Mouse (Mus musculus): ENCODE data around the gene Mesd. TPM values are rescaled to one million over a fixed set of nuclear protein-coding genes. Genes with fewer than 3 reads are reported as not detected.
A peak's percentile ranks its signal among the peaks of the same experiment; 100 is the strongest.
"Not testable (repeated sequence)": the region's sequence is repeated elsewhere in the genome, so short reads cannot be mapped to it uniquely, and the experiment has no call there.

Mesd gene
- polyA plus RNA-seq, 1 experiment from 2014 or later: 156 TPM

DNA sequence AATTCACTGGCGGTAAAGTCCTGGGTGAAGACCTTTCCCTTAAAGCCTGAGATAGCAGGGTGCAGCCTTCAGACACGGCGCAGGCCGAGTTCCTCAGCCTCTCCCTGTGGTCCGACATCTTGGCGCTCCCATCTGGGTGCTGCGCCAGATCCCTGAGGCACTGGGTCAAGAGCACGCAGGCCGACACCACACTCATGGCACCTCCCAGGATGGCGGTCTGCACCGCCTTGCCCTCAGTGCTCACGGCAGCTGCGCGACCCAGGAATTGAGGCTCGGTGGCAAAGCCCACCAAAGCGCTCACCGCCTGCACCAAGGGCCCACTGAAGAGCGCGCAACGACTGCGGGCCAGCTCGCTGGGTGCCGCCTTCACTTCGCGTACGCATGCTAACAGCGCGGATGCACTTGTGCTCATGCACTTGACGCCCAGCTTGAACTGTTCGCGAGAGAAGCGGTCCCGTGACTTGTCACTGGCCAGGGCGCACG, 2.1 kb upstream of the Mesd start:
- ChIA-PET POLR2A (no interaction called here), CTCF (interaction anchor here (1.0 kb wide), 1 partner anchor 186 kb away, joined by 3 read pairs; no protein-coding TSS in a partner anchor)
- in situ Hi-C loops (cut with MboI; ENCODE audit: low pct_unique_long_range_greater_than_20kb): loop anchor here (10.0 kb wide), 2 partner anchors 207 to 317 kb away; no protein-coding TSS in a partner anchor
- ATAC-seq (no peak), DNase-seq (ENCODE audit: low read depth, low spot score) (no peak)
- no peaks in the 10 kb centered on the region for H3K27me3 ChIP-seq
- no peak for TF ChIP-seq CTCF (IDR thresholded peaks at IDR 0.05)

- no peak for TF ChIP-seq CTCF (IDR thresholded peaks at IDR 0.05)
- no peaks in the 10 kb centered on the region for H3K27me3 ChIP-seq
- ChIA-PET CTCF (interaction anchor here (1.0 kb wide), 1 partner anchor 187 kb away, joined by 3 read pairs; no protein-coding TSS in a partner anchor), POLR2A (no interaction called here)
- no peak for DNase-seq (ENCODE audit: low read depth, low spot score)
- in situ Hi-C loops (cut with MboI; ENCODE audit: low pct_unique_long_range_greater_than_20kb): loop anchor here (10.0 kb wide), 2 partner anchors 208 to 318 kb away; no protein-coding TSS in a partner anchor
- peak; percentile 36 for ATAC-seq
Observed at GRCm38 (mm10) chr7:83882633-83883275, 1.5 kb upstream of the Mesd start.

DNA sequence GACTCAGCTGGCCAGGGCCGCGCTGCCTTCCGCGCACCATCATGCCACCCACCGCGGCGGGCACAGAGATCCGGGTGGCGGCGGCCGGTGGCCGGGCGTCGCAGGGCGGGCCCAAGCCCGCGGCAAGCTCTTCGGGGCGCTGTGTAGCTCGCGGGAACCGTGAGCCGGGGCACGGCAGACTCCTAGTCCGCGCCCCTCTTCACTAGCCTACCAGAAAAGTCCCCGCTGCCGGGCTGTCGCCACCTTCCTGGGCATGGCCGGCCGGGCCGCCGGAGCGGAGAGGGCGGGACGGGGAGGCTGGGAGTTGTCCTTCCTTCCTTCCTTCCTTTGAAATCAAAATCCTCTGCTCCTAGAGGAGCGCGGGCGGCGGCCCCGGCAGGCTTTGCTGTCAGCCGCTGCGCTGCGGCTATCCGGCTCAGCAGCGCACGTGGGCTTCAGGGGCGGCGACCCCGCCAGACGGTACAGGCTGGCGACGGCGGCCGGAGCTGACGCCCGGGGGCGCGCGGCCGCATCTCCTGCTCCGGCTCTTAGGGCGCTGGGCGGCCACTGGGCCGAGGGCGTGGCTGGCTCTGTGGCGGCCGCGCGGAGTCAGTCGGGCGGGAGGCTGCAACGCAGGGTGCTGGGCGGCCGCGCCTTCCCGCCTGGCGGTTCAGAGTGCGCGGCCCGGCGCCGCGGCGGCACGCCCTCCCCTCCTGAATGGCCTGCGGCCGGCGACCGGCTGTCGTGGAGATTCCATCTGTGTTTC, 818 bp upstream of the Mesd start:
- TF ChIP-seq CTCF (IDR thresholded peaks at IDR 0.05): no peak
- in situ Hi-C loops (cut with MboI; ENCODE audit: low pct_unique_long_range_greater_than_20kb): loop anchor here (10.0 kb wide), 2 partner anchors 209 to 319 kb away; no protein-coding TSS in a partner anchor
- CTCF ChIA-PET: interaction anchor here (1.0 kb wide), 1 partner anchor 188 kb away, joined by 3 read pairs; no protein-coding TSS in a partner anchor

DNA sequence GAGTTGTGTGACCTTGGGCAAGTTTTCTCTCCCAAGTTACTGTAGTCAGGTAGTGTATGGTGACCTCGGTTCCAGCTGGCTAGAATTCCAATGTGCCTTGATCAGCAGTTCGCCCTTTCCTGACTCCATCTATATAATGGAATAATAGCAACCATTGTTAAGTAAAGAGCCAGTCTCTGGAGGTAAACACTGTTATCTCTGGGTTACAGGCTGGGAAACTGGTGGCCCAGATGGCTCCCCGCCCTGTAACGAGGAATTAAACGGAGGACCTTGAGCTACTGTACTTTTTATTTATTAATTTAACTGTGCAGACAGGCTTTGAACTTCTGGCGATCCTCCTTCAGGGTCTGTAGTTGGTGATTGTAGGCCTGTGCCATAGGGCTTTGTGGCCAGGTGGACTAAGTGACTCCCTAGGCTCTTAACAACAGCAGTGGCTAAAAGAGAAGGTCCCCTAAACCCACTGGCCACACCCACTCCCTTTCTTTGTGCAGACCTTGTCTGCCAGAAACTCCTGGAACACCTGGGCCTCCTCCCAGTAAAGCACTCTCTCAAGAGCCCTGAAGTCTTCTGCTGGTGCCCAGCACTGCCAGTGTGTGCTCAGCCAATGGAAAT, 761 bp downstream of the Mesd start:
- ChIA-PET CTCF (no interaction called here), POLR2A (interaction anchor here (1.0 kb wide), 1 partner anchor 12 kb away, joined by 3 read pairs; no protein-coding TSS in a partner anchor)
- TF ChIP-seq CTCF (IDR thresholded peaks at IDR 0.05): no peak
- ATAC-seq (no peak), DNase-seq (ENCODE audit: low read depth, low spot score) (no peak)
- in situ Hi-C loops (cut with MboI; ENCODE audit: low pct_unique_long_range_greater_than_20kb): loop anchor here (10.0 kb wide), 2 partner anchors 210 to 320 kb away; no protein-coding TSS in a partner anchor
- H3K27me3 ChIP-seq: no peaks in the 10 kb centered on the region

More for the DNA sequence above, 818 bp upstream of the Mesd start:
- POLR2A ChIA-PET: interaction anchor here (0.6 kb wide), 1 partner anchor 268 kb away, joined by 3 read pairs; no protein-coding TSS in a partner anchor
- no peak for DNase-seq (ENCODE audit: low read depth, low spot score)
- no peaks in the 10 kb centered on the region for H3K27me3 ChIP-seq
- ATAC-seq: peak; percentile 81

DNA sequence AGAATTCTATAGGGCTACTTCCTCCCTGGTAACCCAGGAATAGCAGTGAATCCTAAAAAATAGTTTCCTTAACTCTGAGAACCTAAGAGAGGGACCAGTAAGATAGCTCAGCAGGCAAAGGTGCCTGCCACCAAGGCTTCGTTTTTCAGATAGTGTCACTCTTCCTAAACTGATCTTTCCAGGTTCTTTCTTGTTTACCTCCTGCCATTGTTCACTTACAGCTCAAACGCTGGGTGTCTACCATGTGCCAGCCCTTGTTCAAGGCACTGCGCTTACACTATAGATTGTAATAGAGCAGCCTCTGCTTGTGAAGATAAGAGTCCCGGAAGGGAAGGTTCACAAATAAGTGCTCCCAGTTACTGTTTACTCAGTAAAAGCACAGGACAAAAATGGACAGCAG, 1.6 kb downstream of the Mesd start:
- DNase-seq (ENCODE audit: low read depth, low spot score) (no peak), ATAC-seq (no peak)
- CTCF ChIA-PET: no interaction called here
- TF ChIP-seq CTCF (IDR thresholded peaks at IDR 0.05): no peak
- in situ Hi-C loops (cut with MboI; ENCODE audit: low pct_unique_long_range_greater_than_20kb): loop anchor here (10.0 kb wide), 2 partner anchors 211 to 321 kb away; no protein-coding TSS in a partner anchor
- POLR2A ChIA-PET: no interaction called here
- no peaks in the 10 kb centered on the region for H3K27me3 ChIP-seq

DNA sequence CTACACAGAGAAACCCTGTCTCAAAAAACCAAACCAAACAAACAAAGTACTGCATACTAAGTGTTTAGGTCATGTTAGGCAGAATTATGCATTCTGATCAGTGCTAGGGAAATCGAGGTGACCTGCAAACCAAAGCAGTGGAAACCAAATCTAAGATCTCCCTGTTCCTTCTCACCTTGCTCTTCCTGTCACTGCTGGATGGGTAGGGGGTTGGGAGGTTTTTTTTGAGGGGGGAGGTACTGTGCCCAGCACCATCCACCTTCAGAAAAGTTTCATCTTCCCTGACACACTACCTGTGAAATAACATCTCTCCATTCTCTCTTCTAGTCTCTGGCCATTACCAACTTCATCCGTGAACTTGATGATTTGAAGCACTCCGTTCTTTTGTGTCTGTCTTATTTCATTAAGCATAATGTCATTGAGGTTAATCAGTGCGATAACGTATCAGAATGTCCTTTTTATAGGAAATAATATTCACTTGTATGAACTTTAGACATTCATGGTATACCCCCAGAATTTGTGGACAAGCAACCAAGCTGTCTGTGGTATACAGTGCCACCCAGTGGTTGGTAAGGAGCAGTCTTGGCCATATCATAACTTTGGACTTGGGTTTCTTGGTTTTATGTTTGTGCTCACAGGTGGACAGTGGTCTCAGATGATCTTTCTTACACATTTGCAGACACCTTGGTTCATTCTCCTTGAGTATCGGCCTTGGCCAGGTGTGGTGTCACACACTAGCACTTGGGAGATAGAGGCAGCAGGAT, 2.3 kb downstream of the Mesd start:
- CTCF ChIA-PET: interaction anchor here (0.9 to 1.2 kb wide), 2 partner anchors 189 to 218 kb away, joined by 3 read pairs; no protein-coding TSS in a partner anchor
- ATAC-seq (no peak), DNase-seq (ENCODE audit: low read depth, low spot score) (no peak)
- no peaks in the 10 kb centered on the region for H3K27me3 ChIP-seq
- TF ChIP-seq CTCF (IDR thresholded peaks at IDR 0.05): no peak
- in situ Hi-C loops (cut with MboI; ENCODE audit: low pct_unique_long_range_greater_than_20kb): loop anchor here (10.0 kb wide), 2 partner anchors 212 to 322 kb away; no protein-coding TSS in a partner anchor
- POLR2A ChIA-PET: no interaction called here

- DNase-seq (ENCODE audit: low read depth, low spot score): no peak
- in situ Hi-C loops (cut with MboI; ENCODE audit: low pct_unique_long_range_greater_than_20kb): loop anchor here (10.0 kb wide), 2 partner anchors 215 to 325 kb away; no protein-coding TSS in a partner anchor
- no peaks in the 10 kb centered on the region for H3K27me3 ChIP-seq
- ChIA-PET CTCF (no interaction called here), POLR2A (interaction anchor here (0.7 kb wide), 1 partner anchor 37 kb away, joined by 5 read pairs; no protein-coding TSS in a partner anchor)
- no peak for ATAC-seq
- TF ChIP-seq CTCF (IDR thresholded peaks at IDR 0.05): no peak
Observed at GRCm38 (mm10) chr7:83889383-83889782, 5.1 kb downstream of the Mesd start.

DNA sequence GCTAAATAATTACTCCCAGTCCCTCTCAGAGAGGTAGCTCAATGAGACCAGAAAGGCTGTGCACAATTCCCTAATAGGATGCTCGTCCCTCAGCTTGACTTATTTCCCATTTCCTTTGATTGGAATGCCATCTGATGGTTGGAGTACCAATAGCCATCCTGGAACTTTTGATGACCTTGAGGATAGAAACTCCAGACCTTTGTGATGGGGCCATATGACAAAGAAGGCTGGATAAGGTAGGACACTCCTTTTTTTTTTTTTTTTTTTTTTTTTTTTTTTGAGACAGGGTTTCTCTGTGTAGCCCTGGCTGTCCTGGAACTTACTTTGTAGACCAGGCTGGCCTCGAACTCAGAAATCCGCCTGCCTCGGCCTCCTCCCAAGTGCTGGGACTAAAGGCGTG, 5.7 kb downstream of the Mesd start:
- ATAC-seq; CTCF ChIA-PET; H3K27me3 ChIP-seq; DNase-seq (ENCODE audit: low read depth, low spot score): not testable (repeated sequence)
- in situ Hi-C loops (cut with MboI; ENCODE audit: low pct_unique_long_range_greater_than_20kb): loop anchor here (10.0 kb wide), 2 partner anchors 215 to 325 kb away; no protein-coding TSS in a partner anchor
- POLR2A ChIA-PET: interaction anchor here (0.7 kb wide), 1 partner anchor 37 kb away, joined by 5 read pairs; no protein-coding TSS in a partner anchor

- DNase-seq (ENCODE audit: low read depth, low spot score): peak; percentile 98
- no peak for TF ChIP-seq CTCF (IDR thresholded peaks at IDR 0.05)
- peak; percentile 96 for ATAC-seq
- in situ Hi-C loops (cut with MboI; ENCODE audit: low pct_unique_long_range_greater_than_20kb): no loop called here
- ChIA-PET POLR2A (no interaction called here), CTCF (interaction anchor here (0.7 to 1.3 kb wide), 3 partner anchors 191 to 299 kb away, joined by 3 read pairs; no protein-coding TSS in a partner anchor)
- no peaks in the 10 kb centered on the region for H3K27me3 ChIP-seq
Observed at GRCm38 (mm10) chr7:83891433-83892332, 7.4 kb downstream of the Mesd start.

Data from Patski (cell line).